Mouse (Mus musculus) ES-E14 (cell line): ENCODE data around the gene Klf2. TPM values are rescaled to one million over a fixed set of nuclear protein-coding genes. Genes with fewer than 3 reads are reported as not detected.

Source experiments
- DNase-seq: peaks from one replicate; pipeline ENCODE4 v3.0.0-alpha.2; 2013; ENCODE audit warnings: low read depth, low spot score
- H3K27ac ChIP-seq: 2 replicates; pipeline ENCODE4 v1.5.1; 2012; ENCODE audit warnings: low read depth, mild to moderate bottlenecking, low read length, moderate library complexity, mixed read lengths; ENCODE audit not compliant: poor library complexity, insufficient read depth, severe bottlenecking
- H3K36me3 ChIP-seq: 2 replicates; pipeline ENCODE4 v1.6.1; 2012; ENCODE audit warnings: mild to moderate bottlenecking, low read length, moderate library complexity, mixed read lengths; ENCODE audit not compliant: control insufficient read depth, poor library complexity, insufficient read depth, severe bottlenecking
- H3K4me1 ChIP-seq, 2 experiments: fragments of 150-350 bp in 1 of 2; sonication (generic) in 1 of 2; 2 replicates each; pipeline ENCODE4 v1.6.1; 2012; ENCODE audit warnings: low read length in 2 of 2, mild to moderate bottlenecking in 1 of 2, mixed read lengths in 1 of 2; ENCODE audit not compliant: control insufficient read depth in 2 of 2, insufficient read depth in 2 of 2, poor library complexity in 1 of 2
- H3K4me3 ChIP-seq, 2 experiments: fragments of 150-350 bp in 1 of 2; sonication (generic) in 1 of 2; 2 replicates each; pipeline ENCODE4 v1.5.1; 2012; ENCODE audit warnings: low read length in 2 of 2, low read depth in 1 of 2, mild to moderate bottlenecking in 1 of 2, mixed read lengths in 1 of 2; ENCODE audit not compliant: insufficient read depth in 1 of 2, poor library complexity in 1 of 2, severe bottlenecking in 1 of 2
- H3K9ac ChIP-seq: 2 replicates; pipeline ENCODE4 v1.6.1; 2012; ENCODE audit warnings: low read depth, mild to moderate bottlenecking, low read length, mixed read lengths; ENCODE audit not compliant: poor library complexity, insufficient read depth, severe bottlenecking
- H3K9me3 ChIP-seq: fragments of 150-350 bp; sonication (generic); 2 replicates; pipeline ENCODE4 v1.6.1; 2012; ENCODE audit warnings: low read depth, mild to moderate bottlenecking, low read length; ENCODE audit not compliant: control insufficient read depth, insufficient read depth
- CHD2 ChIP-seq: IDR thresholded peaks from 2 replicates; pipeline ENCODE4 v1.6.1; 2014; ENCODE audit warnings: mild to moderate bottlenecking, low read depth, low read length, inconsistent platforms
- HCFC1 ChIP-seq: IDR thresholded peaks from 2 replicates; pipeline ENCODE4 v1.6.1; 2012; ENCODE audit warnings: low read length, inconsistent platforms, borderline replicate concordance; ENCODE audit not compliant: insufficient read depth
- MAFK ChIP-seq: IDR thresholded peaks from 2 replicates; pipeline ENCODE4 v1.6.1; 2014; ENCODE audit warnings: mild to moderate bottlenecking, low read depth, low read length, inconsistent platforms; ENCODE audit not compliant: insufficient read depth
- ZC3H11A ChIP-seq: IDR thresholded peaks from 2 replicates; pipeline ENCODE4 v1.6.1; 2012; ENCODE audit warnings: low read depth, mild to moderate bottlenecking, inconsistent platforms, low read length, borderline replicate concordance
- ZNF384 ChIP-seq: IDR thresholded peaks from 2 replicates; pipeline ENCODE4 v1.6.1; 2012; ENCODE audit warnings: low read depth, low read length, inconsistent platforms
- in situ Hi-C, 2 experiments: fragments of 600-800 bp; cut with MboI; formaldehyde crosslinking; loops; one replicate each; pipeline ENCODE4 v1.15.1; 2025; ENCODE audit warnings: low sequenced_read_pairs in 2 of 2, inconsistent platforms in 1 of 2; ENCODE audit not compliant: unreplicated experiment in 2 of 2
- total RNA-seq: library from RNA; depleted of rRNA; stranded (reverse); fragments of 300-350 nt; gene quantifications from 2 replicates; pipeline ENCODE4 v1.2.3, GENCODE M21; 2012

The Klf2 gene
- total RNA-seq, 1 experiment = 55.0 TPM

GRCm38 (mm10) chr8:72353700-72354045 is 34.8 kb downstream of the Klf2 start:
- Histone ChIP-seq H3K4me1 (peaks cover 14% of the 10 kb centered on the region in 2 experiments), H3K27ac (peak overlapping the region; percentile 37; the same call in 1 of the 2 replicates), H3K9ac (peak overlapping the region; percentile 14; the same call in 1 of the 2 replicates), H3K9me3 (no peaks in the 10 kb centered on the region), H3K36me3 (peaks cover 11% of the 10 kb centered on the region; the same call in 1 of the 2 replicates), H3K4me3 (no peak overlapping the region)
- no peak for DNase-seq
- in situ Hi-C loops = no loop called here
- TF ChIP-seq CHD2 (no peak), ZNF384 (no peak), MAFK (no peak), HCFC1 (no peak), ZC3H11A (no peak)

- Histone ChIP-seq H3K9me3 (no peaks in the 10 kb centered on the region), H3K4me1 (peaks cover 10% of the 10 kb centered on the region in 2 experiments), H3K4me3 (no peak overlapping the region; a peak in 1 of 4 replicates), H3K36me3 (peaks cover 11% of the 10 kb centered on the region; the same call in 1 of the 2 replicates), H3K9ac (no peak overlapping the region), H3K27ac (peak overlapping the region; percentile 45)
- TF ChIP-seq HCFC1 = no peak
- no peak for TF ChIP-seq ZNF384
- TF ChIP-seq CHD2 = no peak
- no peak for TF ChIP-seq MAFK
- in situ Hi-C loops = no loop called here
- no peak for DNase-seq
These were observed 35.4 kb downstream of the Klf2 start for GRCm38 (mm10) chr8:72354272-72354671.

GRCm38 (mm10) chr8:72356593-72356992 is 37.8 kb downstream of the Klf2 start:
- Histone ChIP-seq H3K27ac (no peak overlapping the region), H3K4me3 (no peak overlapping the region), H3K4me1 (peaks cover 9 to 10% of the 10 kb centered on the region in 2 experiments), H3K9ac (no peak overlapping the region), H3K9me3 (no peaks in the 10 kb centered on the region), H3K36me3 (peaks cover 16% of the 10 kb centered on the region; the same call in 1 of the 2 replicates)
- in situ Hi-C loops = no loop called here
- TF ChIP-seq MAFK (no peak), ZNF384 (no peak), ZC3H11A (no peak), CHD2 (no peak), HCFC1 (no peak)
- DNase-seq = no peak

GRCm38 (mm10) chr8:72360162-72360561 is 41.3 kb downstream of the Klf2 start:
- Histone ChIP-seq H3K27ac (no peak overlapping the region), H3K9me3 (no peaks in the 10 kb centered on the region), H3K4me3 (no peak overlapping the region), H3K4me1 (peaks cover 4% of the 10 kb centered on the region in 2 experiments; a peak in 2 of 4 replicates), H3K9ac (no peak overlapping the region), H3K36me3 (peaks cover 32% of the 10 kb centered on the region; the same call in 1 of the 2 replicates)
- TF ChIP-seq HCFC1 (no peak), ZNF384 (no peak), ZC3H11A (no peak), MAFK (no peak), CHD2 (no peak)
- in situ Hi-C loops = loop anchor here in 1 of 2 experiments (10.0 kb wide), 1 partner anchor 95 kb away; no protein-coding TSS in a partner anchor
- no peak for DNase-seq
